Mouse (Mus musculus) midbrain, embryonic 13.5 days (tissue): ENCODE results near the gene Kpna2. TPM values are rescaled to one million over a fixed set of nuclear protein-coding genes. Genes with fewer than 3 reads are reported as not detected.

Source experiments
- ATAC-seq: fragments of 200-750 bp; cut with Nextera tagmentation; 2 replicates; pipeline ENCODE4 v1.8.0; 2017; ENCODE audit warnings: mild to moderate bottlenecking, moderate TSS enrichment, moderate library complexity
- H3K27ac ChIP-seq: fragments of 300-500 bp; sonication (generic); 2 replicates; pipeline ENCODE4 v1.5.1; 2015; ENCODE audit warnings: inconsistent platforms, mild to moderate bottlenecking, moderate library complexity
- H3K27me3 ChIP-seq: fragments of 300-500 bp; sonication (generic); 2 replicates; pipeline ENCODE4 v1.6.1; 2015; ENCODE audit warnings: mild to moderate bottlenecking, inconsistent platforms
- H3K36me3 ChIP-seq: fragments of 300-500 bp; sonication (generic); 2 replicates; pipeline ENCODE4 v1.6.1; 2015; ENCODE audit warnings: mild to moderate bottlenecking, inconsistent platforms
- H3K4me1 ChIP-seq: fragments of 300-500 bp; sonication (generic); replicated peaks from 2 replicates; pipeline ENCODE4 v1.6.1; 2015; ENCODE audit warnings: inconsistent platforms
- H3K4me2 ChIP-seq: fragments of 300-500 bp; sonication (generic); replicated peaks from 2 replicates; pipeline ENCODE4 v1.6.1; 2015; ENCODE audit warnings: moderate library complexity, mild to moderate bottlenecking, inconsistent platforms
- H3K4me3 ChIP-seq: fragments of 300-500 bp; sonication (generic); replicated peaks from 2 replicates; pipeline ENCODE4 v1.5.1; 2015; ENCODE audit warnings: mild to moderate bottlenecking, inconsistent platforms
- H3K9ac ChIP-seq: fragments of 300-500 bp; sonication (generic); replicated peaks from 2 replicates; pipeline ENCODE4 v1.6.1; 2015; ENCODE audit warnings: mild to moderate bottlenecking, inconsistent platforms
- H3K9me3 ChIP-seq: fragments of 300-500 bp; sonication (generic); 2 replicates; pipeline ENCODE4 v1.6.1; 2016; ENCODE audit warnings: mild to moderate bottlenecking, inconsistent platforms
- WGBS: fragments of 180-500 bp; shearing (Covaris S2); methylation state at CpG from one replicate; pipeline ENCODE4 v1.1.7; 2015; 5-methylcytosine and 5-hydroxymethylcytosine counted together
- polyA plus RNA-seq: library from polyadenylated mRNA; unstranded; fragments of >200 nt; fragmentation: Nextera tagmentation; extraction: Ambion mirVana; gene quantifications from 2 replicates; pipeline ENCODE4 v1.2.1, GENCODE M21; 2015

Kpna2 gene
- polyA plus RNA-seq = 288 and 305 TPM in 2 replicates

DNA sequence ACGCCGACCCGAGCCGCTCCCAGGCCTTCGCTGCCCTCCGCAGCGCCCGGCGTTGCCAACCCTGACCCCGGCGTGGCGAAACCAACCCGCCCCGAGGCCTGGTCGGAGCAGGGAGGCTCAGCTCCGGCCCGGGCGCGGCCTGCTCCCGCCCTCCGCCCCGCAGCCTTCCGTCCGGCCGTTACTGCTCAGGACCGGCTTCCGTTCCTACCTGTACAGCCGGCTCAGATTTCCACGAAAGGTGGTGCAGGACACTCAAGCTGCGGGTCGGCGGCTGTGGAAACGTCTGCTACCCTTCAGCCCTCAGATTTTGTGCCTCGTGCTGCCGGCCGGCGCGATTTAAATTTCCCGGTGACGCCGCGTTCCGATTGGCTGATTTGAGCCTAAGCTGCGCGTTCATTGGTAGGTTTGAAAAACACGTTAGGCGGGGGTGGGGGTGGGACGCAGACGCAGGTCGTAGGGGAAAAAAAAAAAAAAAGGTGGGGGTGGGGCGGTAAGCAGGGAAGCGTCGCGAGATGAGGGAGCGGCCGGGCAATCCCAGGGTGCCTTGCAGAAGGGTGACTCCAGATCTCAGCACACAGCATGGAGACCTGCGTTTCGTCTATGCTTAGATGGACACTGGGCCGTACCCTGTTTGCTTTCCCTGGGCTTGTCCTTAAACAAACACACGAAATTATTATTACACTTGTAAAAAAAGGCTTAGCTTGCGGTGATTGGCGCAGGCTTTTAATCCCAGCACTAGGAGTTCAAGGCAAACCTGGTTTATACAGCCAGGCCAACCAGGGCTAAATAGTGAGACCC, at the start of gene Kpna2:
Gene Kpna2, minus strand, starts transcription at position 391 of the 798 bp plus-strand sequence.
- no peaks in the 10 kb centered on the region for H3K27me3 ChIP-seq
- WGBS = 1% methylated on average over 60 of the region's 62 CpGs
- no peaks in the 10 kb centered on the region for H3K9me3 ChIP-seq
- H3K4me1 ChIP-seq = peaks cover 18% of the 10 kb centered on the region
- H3K9ac ChIP-seq = peak within 1 kb of the TSS; percentile 90
- H3K4me3 ChIP-seq = peak within 1 kb of the TSS; percentile 100
- H3K36me3 ChIP-seq = peaks cover 27% of the 10 kb centered on the region
- peak; percentile 96 for ATAC-seq
- peak within 1 kb of the TSS; percentile 66 for H3K4me2 ChIP-seq
- H3K27ac ChIP-seq = peak within 1 kb of the TSS; percentile 84

DNA sequence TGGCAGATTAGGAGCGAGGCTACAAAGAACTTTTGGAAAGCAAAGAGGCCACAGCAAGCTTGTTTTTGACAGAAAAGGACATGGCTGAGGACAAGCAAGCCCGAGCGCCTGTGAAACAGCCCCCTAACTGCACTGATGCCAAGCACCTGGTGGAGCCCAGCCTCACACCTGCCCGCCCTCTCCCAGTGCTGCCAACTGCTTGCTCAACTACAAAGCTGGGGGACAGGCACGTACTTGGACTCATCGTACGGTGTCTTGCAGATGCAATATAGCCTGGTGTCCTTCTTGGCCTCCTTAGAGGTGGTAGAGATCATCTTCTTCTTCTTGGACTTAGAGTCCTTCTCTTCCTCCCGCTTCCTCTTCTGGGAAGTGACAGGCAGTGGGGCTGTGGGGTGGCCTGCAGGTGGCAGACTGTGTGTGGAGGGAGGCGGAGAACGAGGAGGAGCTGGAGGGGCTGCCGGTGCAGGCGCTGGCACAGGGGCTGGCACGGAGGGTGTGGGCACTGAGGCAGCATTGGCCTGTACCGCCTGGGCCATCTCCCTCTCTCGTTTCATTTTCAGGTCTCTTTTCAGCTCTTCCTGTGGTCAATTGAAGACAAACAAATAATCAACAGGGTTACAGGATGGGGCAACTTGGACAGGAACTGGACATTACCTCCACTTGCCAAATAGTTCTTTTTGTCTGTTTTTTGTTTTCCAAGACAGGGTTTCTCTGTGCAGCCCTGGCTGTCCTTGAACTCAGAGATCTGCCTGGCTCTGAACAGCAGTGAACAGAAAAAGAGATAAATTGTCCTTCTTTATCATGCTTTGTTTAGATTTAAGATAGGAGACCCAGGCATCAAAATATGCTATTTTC, 47.7 kb upstream of the Kpna2 start:
- H3K4me3 ChIP-seq = no peak overlapping the region
- H3K4me2 ChIP-seq = no peak overlapping the region
- ATAC-seq = no peak
- no peak overlapping the region for H3K9ac ChIP-seq
- H3K27me3 ChIP-seq = no peaks in the 10 kb centered on the region
- 89% methylated on average over 15 of the region's 15 CpGs for WGBS
- no peaks in the 10 kb centered on the region for H3K4me1 ChIP-seq
- no peak overlapping the region for H3K27ac ChIP-seq
- H3K9me3 ChIP-seq = no peaks in the 10 kb centered on the region
- peaks cover 51% of the 10 kb centered on the region for H3K36me3 ChIP-seq

DNA sequence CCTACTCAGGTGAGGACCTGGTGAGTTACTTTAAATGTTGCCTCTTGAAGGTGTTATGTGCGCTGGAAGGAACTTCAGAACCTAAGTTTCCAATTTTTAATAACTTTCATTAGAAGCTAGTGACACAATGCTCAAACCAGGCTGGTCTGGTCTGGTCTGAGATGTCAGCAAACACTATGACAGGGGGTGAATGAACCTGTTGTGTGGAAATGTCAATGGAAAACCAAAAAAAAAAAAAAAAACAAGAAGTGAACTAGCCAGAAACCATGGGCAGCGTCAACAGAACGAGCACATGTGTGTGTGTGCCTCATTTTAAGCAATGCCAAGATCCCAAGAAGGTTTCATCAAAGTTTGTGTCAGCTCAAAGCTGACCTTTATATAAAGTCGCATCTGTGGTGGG, 46.2 kb upstream of the Kpna2 start:
- ATAC-seq = no peak
- no peak overlapping the region for H3K4me3 ChIP-seq
- WGBS = 95% methylated on average over 4 of the region's 4 CpGs

DNA sequence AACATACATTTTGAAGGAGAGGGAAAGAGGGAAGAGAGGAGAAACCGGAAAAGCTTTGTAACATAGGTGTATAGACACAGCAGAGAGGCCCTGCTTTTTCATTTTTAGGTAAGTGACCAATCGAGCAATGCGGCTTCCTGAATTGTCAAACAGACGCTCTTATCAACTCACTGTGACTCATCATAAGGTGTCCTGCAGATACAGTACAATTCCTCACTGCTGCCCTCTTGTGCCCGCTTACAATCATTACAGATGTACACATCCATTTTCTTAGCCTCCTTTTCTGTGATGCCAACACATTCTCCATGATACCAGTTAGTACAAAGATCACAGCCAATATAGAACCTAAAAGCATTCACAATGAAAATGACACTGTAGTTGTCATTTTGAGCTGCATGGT, 45.0 kb upstream of the Kpna2 start:
- Histone ChIP-seq H3K4me1 (no peaks in the 10 kb centered on the region), H3K9me3 (no peaks in the 10 kb centered on the region), H3K27me3 (no peaks in the 10 kb centered on the region), H3K4me2 (no peak overlapping the region), H3K9ac (no peak overlapping the region), H3K27ac (no peak overlapping the region), H3K36me3 (peaks cover 62% of the 10 kb centered on the region), H3K4me3 (no peak overlapping the region)
- WGBS = 52% methylated on average over 5 of the region's 5 CpGs
- ATAC-seq = no peak

More for the DNA sequence above, 46.2 kb upstream of the Kpna2 start:
- H3K36me3 ChIP-seq = peaks cover 50% of the 10 kb centered on the region
- H3K4me2 ChIP-seq = no peak overlapping the region
- no peak overlapping the region for H3K9ac ChIP-seq
- H3K9me3 ChIP-seq = no peaks in the 10 kb centered on the region
- no peak overlapping the region for H3K27ac ChIP-seq
- H3K4me1 ChIP-seq = no peaks in the 10 kb centered on the region
- no peaks in the 10 kb centered on the region for H3K27me3 ChIP-seq

DNA sequence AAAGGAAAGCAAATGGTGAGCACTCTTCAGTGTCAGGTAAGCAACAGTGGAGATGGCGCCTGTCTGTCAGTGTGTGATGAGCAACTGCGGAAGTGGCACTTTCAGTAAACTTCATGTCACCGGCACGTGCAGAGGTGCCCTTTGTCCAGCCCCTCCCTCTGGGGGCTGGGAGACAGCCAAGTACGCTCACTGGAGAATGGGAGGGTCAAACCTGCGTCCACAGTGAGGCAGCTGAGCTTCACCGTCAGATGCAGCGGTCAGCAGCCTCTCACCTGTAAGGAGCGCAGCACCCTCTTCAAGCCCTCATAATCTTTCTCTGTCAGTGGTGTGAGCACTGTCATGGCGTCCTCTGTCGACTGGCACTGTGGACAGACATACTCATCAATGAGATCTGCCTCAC, 44.0 kb upstream of the Kpna2 start:
- H3K4me1 ChIP-seq = no peaks in the 10 kb centered on the region
- H3K27me3 ChIP-seq = no peaks in the 10 kb centered on the region
- no peak overlapping the region for H3K4me3 ChIP-seq
- no peak for ATAC-seq
- no peak overlapping the region for H3K4me2 ChIP-seq
- H3K27ac ChIP-seq = no peak overlapping the region
- H3K36me3 ChIP-seq = peaks cover 71% of the 10 kb centered on the region
- H3K9ac ChIP-seq = no peak overlapping the region
- H3K9me3 ChIP-seq = no peaks in the 10 kb centered on the region
- WGBS = 96% methylated on average over 11 of the region's 11 CpGs

DNA sequence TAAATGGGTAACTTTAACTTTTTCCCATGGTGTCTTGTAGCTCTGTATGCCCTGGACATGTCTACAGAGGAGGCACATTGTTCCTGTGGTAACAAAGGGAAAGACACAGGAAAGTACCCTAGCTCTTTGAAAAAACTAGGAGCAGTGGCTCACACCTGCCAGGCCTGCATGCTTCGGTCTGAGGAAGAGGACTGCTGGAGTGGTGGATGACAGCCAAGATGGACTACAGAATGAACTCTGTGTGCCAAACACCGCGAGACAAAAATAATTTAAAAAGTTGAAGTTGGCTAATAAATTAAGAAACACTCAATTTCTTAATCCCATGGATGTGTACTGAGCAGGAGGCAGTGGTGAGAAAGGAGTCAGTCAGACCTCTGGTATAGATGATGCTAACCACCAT, 42.1 kb upstream of the Kpna2 start:
- Histone ChIP-seq H3K4me1 (no peaks in the 10 kb centered on the region), H3K36me3 (peaks cover 77% of the 10 kb centered on the region), H3K27ac (no peak overlapping the region), H3K9ac (no peak overlapping the region), H3K9me3 (no peaks in the 10 kb centered on the region), H3K4me3 (no peak overlapping the region), H3K27me3 (no peaks in the 10 kb centered on the region), H3K4me2 (no peak overlapping the region)
- no peak for ATAC-seq
- 98% methylated on average over 3 of the region's 3 CpGs for WGBS

DNA sequence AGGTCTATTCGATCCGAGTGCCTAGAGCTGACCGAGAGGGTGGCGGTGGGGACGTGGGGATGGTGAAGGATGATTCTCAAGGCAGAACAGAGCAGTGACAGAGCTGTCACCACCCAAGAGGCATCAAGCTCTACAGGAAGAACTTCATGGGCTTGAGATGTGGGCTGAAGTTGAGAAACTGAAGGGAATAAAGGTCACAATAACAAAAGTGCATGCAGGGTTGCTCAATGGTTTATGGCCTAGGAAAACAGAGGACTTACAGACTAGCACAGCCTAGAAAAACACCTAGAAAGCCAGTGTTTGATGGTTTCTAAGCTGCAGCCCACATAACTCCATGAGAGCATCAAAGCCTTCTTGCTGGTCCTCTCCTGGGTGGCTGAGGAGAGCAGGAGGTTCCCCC, 40.1 kb upstream of the Kpna2 start:
- H3K9me3 ChIP-seq = no peaks in the 10 kb centered on the region
- 96% methylated on average over 5 of the region's 5 CpGs for WGBS
- no peak for ATAC-seq
- no peak overlapping the region for H3K4me3 ChIP-seq
- H3K27ac ChIP-seq = no peak overlapping the region
- H3K27me3 ChIP-seq = no peaks in the 10 kb centered on the region
- H3K4me2 ChIP-seq = no peak overlapping the region
- H3K9ac ChIP-seq = no peak overlapping the region
- H3K36me3 ChIP-seq = peaks cover 75% of the 10 kb centered on the region
- H3K4me1 ChIP-seq = no peaks in the 10 kb centered on the region

DNA sequence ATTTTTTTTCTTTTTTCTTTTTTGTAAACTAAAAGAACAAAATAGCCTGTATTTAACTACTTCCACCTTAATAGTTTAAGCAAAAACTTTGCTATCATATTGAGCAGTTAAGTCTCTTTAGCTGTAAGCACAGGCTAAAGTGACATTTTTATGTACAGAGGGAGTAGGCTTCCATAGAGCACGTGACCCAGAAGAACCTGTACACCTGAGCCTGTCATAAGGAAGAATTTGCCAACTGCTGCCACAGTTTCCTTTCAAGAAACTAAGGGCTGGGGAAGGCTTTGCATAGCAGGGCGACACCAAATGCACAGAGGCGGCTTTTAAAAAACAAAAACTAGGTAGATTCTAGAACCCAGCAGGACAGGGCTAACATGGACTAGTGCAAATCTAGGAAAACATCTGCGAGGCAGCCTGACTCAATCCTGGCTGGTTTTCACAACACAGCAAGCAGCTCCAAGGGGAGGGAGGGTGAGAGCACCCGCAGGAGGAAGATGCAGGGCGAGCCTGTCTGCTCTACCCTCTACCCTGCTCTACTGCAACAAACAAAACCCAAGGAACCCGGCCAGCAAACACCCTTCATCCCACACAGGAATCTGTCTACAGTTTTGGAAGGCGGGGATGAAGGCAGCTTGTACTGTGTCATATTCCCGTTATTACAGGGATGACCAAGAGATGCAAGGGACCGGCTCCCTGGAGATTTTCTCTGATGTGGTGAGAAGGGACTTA, 34.9 kb upstream of the Kpna2 start:
- H3K4me2 ChIP-seq = no peak overlapping the region
- H3K27me3 ChIP-seq = no peaks in the 10 kb centered on the region
- no peak overlapping the region for H3K27ac ChIP-seq
- no peak overlapping the region for H3K9ac ChIP-seq
- H3K4me3 ChIP-seq = no peak overlapping the region
- no peak for ATAC-seq
- H3K9me3 ChIP-seq = no peaks in the 10 kb centered on the region
- H3K4me1 ChIP-seq = peaks cover 12% of the 10 kb centered on the region; the same call in 1 of the 2 replicates
- peaks cover 38% of the 10 kb centered on the region for H3K36me3 ChIP-seq
- WGBS = 91% methylated on average over 10 of the region's 10 CpGs

DNA sequence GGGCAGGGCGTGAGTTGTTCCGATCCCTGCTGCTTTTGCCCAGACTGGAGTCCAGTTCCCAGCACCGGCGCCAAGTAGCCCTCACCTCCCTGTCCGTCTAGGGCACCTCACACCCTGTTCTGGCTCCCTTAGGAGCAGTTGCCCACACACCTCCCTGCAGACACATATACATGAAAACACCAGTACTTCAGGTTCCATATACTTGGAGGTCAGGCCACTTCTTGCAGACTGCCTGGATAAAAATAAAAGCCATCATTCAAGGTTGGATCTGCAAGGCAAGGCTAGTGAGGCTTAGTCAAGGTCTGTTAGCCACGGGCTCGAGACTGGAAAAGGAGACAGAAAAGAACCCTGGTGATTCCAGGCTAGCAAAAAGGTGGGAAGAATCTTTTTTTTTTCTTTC, 32.3 kb upstream of the Kpna2 start:
- H3K27ac ChIP-seq = no peak overlapping the region
- no peak for ATAC-seq
- WGBS = 12% methylated on average over 7 of the region's 7 CpGs
- peaks cover 11% of the 10 kb centered on the region for H3K36me3 ChIP-seq
- no peak overlapping the region for H3K4me3 ChIP-seq
- no peaks in the 10 kb centered on the region for H3K9me3 ChIP-seq
- no peak overlapping the region for H3K9ac ChIP-seq
- H3K4me2 ChIP-seq = no peak overlapping the region
- peaks cover 27% of the 10 kb centered on the region for H3K4me1 ChIP-seq
- no peaks in the 10 kb centered on the region for H3K27me3 ChIP-seq

DNA sequence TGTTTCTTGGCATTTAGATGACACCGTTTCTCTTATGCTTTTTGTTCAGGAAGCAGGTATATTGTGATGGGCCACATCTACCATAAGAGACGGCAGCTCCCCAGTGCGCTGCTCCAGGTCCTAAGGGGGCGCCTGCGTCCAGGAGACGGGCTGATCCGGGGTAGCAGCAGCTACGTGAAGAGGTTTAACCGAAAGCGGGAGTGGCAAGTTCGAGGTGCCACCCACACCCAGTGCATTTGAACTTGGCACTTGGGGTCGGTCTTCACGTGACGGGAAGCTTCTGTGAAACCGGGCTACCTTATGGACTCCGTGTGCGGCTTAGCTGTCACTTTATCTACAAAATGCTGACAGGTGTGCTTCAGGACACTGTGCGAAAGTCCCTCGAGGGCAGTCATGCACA, 30.2 kb upstream of the Kpna2 start:
- no peak for ATAC-seq
- H3K9ac ChIP-seq = no peak overlapping the region
- H3K27ac ChIP-seq = no peak overlapping the region
- H3K27me3 ChIP-seq = no peaks in the 10 kb centered on the region
- no peaks in the 10 kb centered on the region for H3K9me3 ChIP-seq
- H3K4me2 ChIP-seq = no peak overlapping the region
- WGBS = 59% methylated on average over 19 of the region's 19 CpGs
- peaks cover 48% of the 10 kb centered on the region for H3K4me1 ChIP-seq
- no peak overlapping the region for H3K4me3 ChIP-seq
- H3K36me3 ChIP-seq = no peaks in the 10 kb centered on the region

DNA sequence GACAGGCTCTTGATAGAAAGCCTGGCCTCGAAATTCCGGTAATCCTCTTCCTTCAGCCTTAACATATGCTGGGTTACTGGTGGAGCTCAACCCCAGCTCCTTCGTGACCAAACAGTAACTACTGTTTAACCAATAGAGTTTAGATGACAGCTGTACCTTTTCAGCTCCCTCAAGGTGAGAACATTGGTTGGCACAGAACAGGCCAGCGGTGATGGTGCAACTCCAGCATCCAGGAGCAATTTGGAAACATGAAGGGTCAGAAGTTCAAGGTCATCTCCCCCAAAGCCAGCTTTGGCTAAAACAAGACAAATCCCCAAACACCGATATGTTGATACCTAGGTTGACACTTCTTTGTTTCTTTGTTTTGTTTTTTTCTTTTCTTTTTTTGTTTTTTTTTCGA, 29.4 kb upstream of the Kpna2 start:
- Histone ChIP-seq H3K4me2 (peak overlapping the region; percentile 74), H3K4me1 (peaks cover 51% of the 10 kb centered on the region), H3K9me3 (no peaks in the 10 kb centered on the region), H3K36me3 (no peaks in the 10 kb centered on the region), H3K27ac (peak overlapping the region; percentile 74), H3K27me3 (no peaks in the 10 kb centered on the region), H3K4me3 (peak overlapping the region; percentile 63), H3K9ac (peak overlapping the region; percentile 75)
- 68% methylated on average over 6 of the region's 6 CpGs for WGBS
- no peak for ATAC-seq

DNA sequence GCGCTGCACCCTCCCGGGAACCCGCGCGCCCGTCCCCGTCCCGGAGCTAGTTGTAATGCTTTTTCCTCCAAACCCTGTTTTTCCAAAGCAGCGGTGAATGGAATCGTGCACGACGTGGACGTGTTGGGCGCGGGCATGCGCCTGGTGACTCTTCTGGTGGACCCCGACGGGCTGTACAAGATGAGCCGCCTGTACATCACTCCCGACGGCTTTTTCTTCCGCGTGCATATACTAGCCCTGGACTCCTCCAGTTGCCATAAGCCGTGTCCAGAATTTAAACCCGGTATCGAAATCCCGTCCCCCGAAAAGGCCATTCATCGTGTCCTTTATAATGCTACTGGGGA, 28.9 kb upstream of the Kpna2 start:
- Histone ChIP-seq H3K9me3 (no peaks in the 10 kb centered on the region), H3K4me3 (peak overlapping the region; percentile 63), H3K4me1 (peaks cover 51% of the 10 kb centered on the region), H3K9ac (peak overlapping the region; percentile 75), H3K27ac (peak overlapping the region; percentile 74), H3K36me3 (no peaks in the 10 kb centered on the region), H3K27me3 (no peaks in the 10 kb centered on the region), H3K4me2 (peak overlapping the region; percentile 74)
- 5% methylated on average over 29 of the region's 29 CpGs for WGBS
- peak; percentile 69 for ATAC-seq
